8 mouse cellular contexts compared by ENCODE assay signal in the genomic region with DNA sequence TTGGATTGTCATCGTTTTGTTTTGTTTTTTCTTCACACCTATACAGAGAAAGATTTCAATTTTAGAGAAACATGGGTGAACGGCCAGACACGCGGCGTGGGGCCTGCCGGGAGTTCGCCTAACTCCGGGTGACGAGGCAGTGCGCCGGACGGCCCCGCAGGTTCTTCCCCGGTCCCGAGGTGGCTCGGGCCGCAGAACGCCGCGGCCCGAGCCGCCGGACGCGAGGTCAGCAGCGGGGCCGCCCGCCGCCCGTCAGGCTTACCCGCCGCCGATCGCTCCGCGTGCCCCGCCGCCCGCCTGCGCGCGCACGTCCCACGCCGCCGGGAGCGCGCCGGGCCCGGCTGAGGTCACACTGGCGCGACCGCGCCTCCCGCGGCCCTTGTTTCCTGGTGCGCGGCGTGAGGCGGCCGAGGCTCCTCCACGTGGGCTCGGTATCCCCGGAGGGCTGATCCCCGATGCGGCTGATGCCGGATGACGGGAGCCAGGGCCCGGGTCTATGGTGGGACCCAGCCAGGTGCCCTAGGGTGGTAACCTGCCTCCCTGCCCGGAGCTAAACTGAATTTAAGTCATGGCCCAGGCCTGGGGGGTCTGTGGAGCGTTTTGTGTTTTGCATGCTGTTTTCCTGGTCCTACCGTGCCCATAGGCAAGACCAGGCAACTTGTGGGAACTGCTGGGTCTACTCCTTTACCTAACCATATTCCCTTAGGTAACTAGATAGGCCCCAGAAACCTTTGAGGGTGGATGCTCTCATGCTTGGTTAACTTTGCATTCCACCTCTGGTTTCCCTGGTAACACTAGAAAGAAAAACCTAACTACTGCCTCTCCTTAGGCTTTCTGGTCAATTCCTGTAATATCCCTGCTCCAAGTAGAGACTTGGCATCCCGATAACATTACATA. TPM values are rescaled to one million over a fixed set of nuclear protein-coding genes. Genes with fewer than 3 reads are reported as not detected.
DNase-seq lines count a peak whose midpoint lies in the region; ATAC-seq lines count a peak whose summit lies in the region.

Gene Bcap29, minus strand, starts transcription at position 316 of the 897 bp plus-strand sequence.

- peak within 1 kb of the TSS; percentile 95 for H3K4me2 ChIP-seq in intestine, embryonic 16.5 days (ENCODE audit: low read depth, low read length)
- H3K4me2 ChIP-seq in limb, embryonic 12.5 days, result peak within 1 kb of the TSS; percentile 72
- peak within 1 kb of the TSS; percentile 79 for H3K4me2 ChIP-seq in midbrain, embryonic 14.5 days (ENCODE audit: low read length)

- no peaks in the 10 kb centered on the region for H3K4me1 ChIP-seq in intestine, embryonic 16.5 days (ENCODE audit: control insufficient read depth, insufficient read depth, low read length)
- H3K4me1 ChIP-seq in limb, embryonic 12.5 days (replicated peaks), result 0 out of 2 replicates have a peak, but pooled peaks cover 3% of the 10 kb centered on the region
- H3K4me1 ChIP-seq in midbrain, embryonic 14.5 days (ENCODE audit: control insufficient read depth, insufficient read depth, low read length), result peaks cover 4% of the 10 kb centered on the region; the same call in 1 of the 2 replicates

- DNase-seq in layer of hippocampus, adult 11-12 months (ENCODE audit: low spot score), result peak; percentile 60
- DNase-seq in layer of hippocampus, adult 9-10 months (ENCODE audit: low spot score), result no peak
- peak; percentile 63 for DNase-seq in embryo, embryonic 11.5 days (ENCODE audit: low read depth, low spot score)
- peak; percentile 55 to 71 for DNase-seq in gastrocnemius, postnatal 36 days
- DNase-seq in midbrain, embryonic 14.5 days, result peak; percentile 90
- DNase-seq in spleen, adult 18-20 months, result peak; percentile 64 to 79

- no peaks in the 10 kb centered on the region for H3K36me3 ChIP-seq in intestine, embryonic 16.5 days (ENCODE audit: control insufficient read depth, insufficient read depth, low read length)
- 0 out of 2 replicates have a peak, but pooled peaks cover 5% of the 10 kb centered on the region for H3K36me3 ChIP-seq in limb, embryonic 12.5 days
- no peaks in the 10 kb centered on the region for H3K36me3 ChIP-seq in midbrain, embryonic 14.5 days (ENCODE audit: control insufficient read depth, insufficient read depth, low read length)

- ATAC-seq in intestine, embryonic 16.5 days, result peak; percentile 91
- peak; percentile 77 for ATAC-seq in limb, embryonic 12.5 days (ENCODE audit: insufficient number of reproducible peaks, insufficient read depth, low FRiP score, low TSS enrichment, low read depth)
- peak; percentile 88 for ATAC-seq in midbrain, embryonic 14.5 days (ENCODE audit: low FRiP score, low TSS enrichment)

- no peaks in the 10 kb centered on the region for H3K9me3 ChIP-seq in intestine, embryonic 16.5 days (ENCODE audit: control insufficient read depth, low read length)
- no peaks in the 10 kb centered on the region for H3K9me3 ChIP-seq in limb, embryonic 12.5 days
- H3K9me3 ChIP-seq in midbrain, embryonic 14.5 days (ENCODE audit: control insufficient read depth, low read length), result no peaks in the 10 kb centered on the region

- H3K4me3 ChIP-seq in intestine, embryonic 16.5 days (ENCODE audit: low read length), result peak within 1 kb of the TSS; percentile 67
- peak within 1 kb of the TSS; percentile 64 for H3K4me3 ChIP-seq in limb, embryonic 12.5 days (replicated peaks)
- peak within 1 kb of the TSS; percentile 54 for H3K4me3 ChIP-seq in midbrain, embryonic 14.5 days (replicated peaks; ENCODE audit: low read depth, low read length)

- WGBS in intestine, embryonic 16.5 days, result 2% methylated on average over 73 of the region's 73 CpGs
- 2% methylated on average over 69 of the region's 73 CpGs for WGBS in limb, embryonic 12.5 days
- 1% methylated on average over 73 of the region's 73 CpGs for WGBS in midbrain, embryonic 14.5 days

- H3K9ac ChIP-seq in intestine, embryonic 16.5 days (ENCODE audit: low read depth, low read length), result peak within 1 kb of the TSS; percentile 91
- H3K9ac ChIP-seq in limb, embryonic 12.5 days (replicated peaks), result peak within 1 kb of the TSS; percentile 84
- H3K9ac ChIP-seq in midbrain, embryonic 14.5 days (replicated peaks; ENCODE audit: low read length), result peak within 1 kb of the TSS; percentile 78

- no peaks in the 10 kb centered on the region for H3K27me3 ChIP-seq in intestine, embryonic 16.5 days (replicated peaks; ENCODE audit: control insufficient read depth, insufficient read depth, low read length)
- no peaks in the 10 kb centered on the region for H3K27me3 ChIP-seq in limb, embryonic 12.5 days
- no peaks in the 10 kb centered on the region for H3K27me3 ChIP-seq in midbrain, embryonic 14.5 days (ENCODE audit: control insufficient read depth, insufficient read depth, low read length)

- peak within 1 kb of the TSS; percentile 45 for H3K27ac ChIP-seq in intestine, embryonic 16.5 days (ENCODE audit: low read length)
- peak within 1 kb of the TSS; percentile 84 for H3K27ac ChIP-seq in limb, embryonic 12.5 days
- H3K27ac ChIP-seq in midbrain, embryonic 14.5 days (replicated peaks; ENCODE audit: low read depth, low read length), result peak within 1 kb of the TSS; percentile 66

- intact Hi-C loops in gastrocnemius, postnatal 36 days (cut with DNase I), result loop anchor here (1.0 to 10.0 kb wide), 2 partner anchors 20 to 130 kb away; partner anchors contain the start of genes Cog5 and Dus4l

RNA-seq across cellular contexts. Expression of gene Bcap29, which starts in this region (rescaled TPM):
- total RNA-seq in gastrocnemius, postnatal 36 days (2021), result 10 to 100 TPM; 24.9 to 29.0 TPM
- polyA plus RNA-seq in intestine, embryonic 16.5 days (2015; fragmentation: Nextera tagmentation; extraction: Ambion mirVana), result 30.9 and 36.7 TPM in 2 replicates
- polyA plus RNA-seq in limb, embryonic 12.5 days (2016; fragmentation: Nextera tagmentation; extraction: Ambion mirVana), result 30.7 and 35.0 TPM in 2 replicates
- polyA plus RNA-seq in midbrain, embryonic 14.5 days (2014; fragmentation: Nextera tagmentation; extraction: Ambion mirVana), result 31.6 TPM in 2 replicates
